Mouse (Mus musculus): ENCODE data around the gene Arih2. TPM values are rescaled to one million over a fixed set of nuclear protein-coding genes. Genes with fewer than 3 reads are reported as not detected.

Arih2 gene
- polyA plus RNA-seq, 1 experiment: 28.5 TPM

- TF ChIP-seq POLR2A (IDR thresholded peaks at IDR 0.05; ENCODE audit: borderline replicate concordance, control insufficient read depth, low read depth, low read length) (no peak), CTCF (IDR thresholded peaks at IDR 0.05; ENCODE audit: control insufficient read depth, insufficient read depth, low read length) (no peak)
- 10% methylated on average over 35 of the region's 35 CpGs for WGBS
- Histone ChIP-seq H3K27ac (ENCODE audit: control insufficient read depth, insufficient read depth, low read depth, low read length, poor library complexity) (peak overlapping the region; percentile 94), H3K4me1 (ENCODE audit: control insufficient read depth, insufficient read depth, low read length) (peaks cover 10% of the 10 kb centered on the region; the same call in 1 of the 2 replicates), H3K4me3 (replicated peaks; ENCODE audit: control insufficient read depth, low read depth, low read length) (peak overlapping the region; percentile 98)
These were observed 83.0 kb downstream of the Arih2 start for GRCm38 (mm10) chr9:108565881-108566814.

GRCm38 (mm10) chr9:108564131-108564530 lies 85.1 kb downstream of the Arih2 start:
- TF ChIP-seq POLR2A (IDR thresholded peaks at IDR 0.05; ENCODE audit: borderline replicate concordance, control insufficient read depth, low read depth, low read length): no peak
- TF ChIP-seq CTCF (IDR thresholded peaks at IDR 0.05; ENCODE audit: control insufficient read depth, insufficient read depth, low read length): no peak
- Histone ChIP-seq H3K4me1 (ENCODE audit: control insufficient read depth, insufficient read depth, low read length) (peaks cover 8% of the 10 kb centered on the region; the same call in 1 of the 2 replicates), H3K27ac (ENCODE audit: control insufficient read depth, insufficient read depth, low read depth, low read length, poor library complexity) (no peak overlapping the region), H3K4me3 (replicated peaks; ENCODE audit: control insufficient read depth, low read depth, low read length) (no peak overlapping the region)
- 56% methylated on average over 7 of the region's 7 CpGs for WGBS

GRCm38 (mm10) chr9:108563671-108564070 lies 85.5 kb downstream of the Arih2 start:
- WGBS: 94% methylated on average over 8 of the region's 8 CpGs
- Histone ChIP-seq H3K4me3 (replicated peaks; ENCODE audit: control insufficient read depth, low read depth, low read length) (no peak overlapping the region), H3K27ac (ENCODE audit: control insufficient read depth, insufficient read depth, low read depth, low read length, poor library complexity) (no peak overlapping the region), H3K4me1 (ENCODE audit: control insufficient read depth, insufficient read depth, low read length) (peaks cover 8% of the 10 kb centered on the region; the same call in 1 of the 2 replicates)
- no peak for TF ChIP-seq CTCF (IDR thresholded peaks at IDR 0.05; ENCODE audit: control insufficient read depth, insufficient read depth, low read length)
- TF ChIP-seq POLR2A (IDR thresholded peaks at IDR 0.05; ENCODE audit: borderline replicate concordance, control insufficient read depth, low read depth, low read length): no peak

DNA sequence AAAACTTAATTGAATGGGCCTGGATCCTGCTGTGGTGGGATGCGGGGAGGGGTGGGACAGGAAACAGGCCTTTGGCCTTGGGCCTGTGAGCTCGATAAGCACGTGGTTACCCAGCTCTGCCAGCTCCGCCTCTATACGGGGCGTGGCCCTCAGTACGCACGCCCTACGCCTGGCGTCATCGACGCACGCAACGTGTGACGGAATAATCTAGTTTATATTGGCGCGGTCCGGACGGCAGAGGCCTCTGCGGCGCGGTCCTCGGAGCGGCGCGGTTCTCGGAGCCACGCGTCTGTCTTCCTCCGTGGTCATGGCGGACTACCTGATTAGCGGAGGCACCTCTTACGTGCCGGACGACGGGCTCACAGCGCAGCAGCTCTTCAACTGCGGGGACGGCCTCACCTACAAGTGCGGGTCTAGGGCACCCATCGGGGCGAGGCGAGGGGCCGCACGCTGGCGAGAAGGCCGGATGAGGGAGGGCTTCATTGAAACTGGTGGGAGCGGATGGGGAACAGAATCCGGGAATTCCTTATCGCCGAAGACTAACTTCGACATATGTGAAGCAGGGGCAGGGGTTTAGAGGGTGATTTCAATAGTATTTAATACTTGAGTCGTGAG lies 88.9 kb downstream of the Arih2 start, which contains the start of gene Impdh2:
Impdh2 (plus strand) TSS at position 60 of the 615 bp plus-strand sequence.
- Histone ChIP-seq H3K4me3 (replicated peaks; ENCODE audit: control insufficient read depth, low read depth, low read length) (peak within 1 kb of the TSS; percentile 79), H3K27ac (ENCODE audit: control insufficient read depth, insufficient read depth, low read depth, low read length, poor library complexity) (peak within 1 kb of the TSS; percentile 31), H3K4me1 (ENCODE audit: control insufficient read depth, insufficient read depth, low read length) (no peaks in the 10 kb centered on the region; the same call in 1 of the 2 replicates)
- TF ChIP-seq POLR2A (IDR thresholded peaks at IDR 0.05; ENCODE audit: borderline replicate concordance, control insufficient read depth, low read depth, low read length): peak; percentile 85; the same call in 1 of the 2 replicates
- no peak for TF ChIP-seq CTCF (IDR thresholded peaks at IDR 0.05; ENCODE audit: control insufficient read depth, insufficient read depth, low read length)
- WGBS: under 1% methylated on average over 53 of the region's 53 CpGs

DNA sequence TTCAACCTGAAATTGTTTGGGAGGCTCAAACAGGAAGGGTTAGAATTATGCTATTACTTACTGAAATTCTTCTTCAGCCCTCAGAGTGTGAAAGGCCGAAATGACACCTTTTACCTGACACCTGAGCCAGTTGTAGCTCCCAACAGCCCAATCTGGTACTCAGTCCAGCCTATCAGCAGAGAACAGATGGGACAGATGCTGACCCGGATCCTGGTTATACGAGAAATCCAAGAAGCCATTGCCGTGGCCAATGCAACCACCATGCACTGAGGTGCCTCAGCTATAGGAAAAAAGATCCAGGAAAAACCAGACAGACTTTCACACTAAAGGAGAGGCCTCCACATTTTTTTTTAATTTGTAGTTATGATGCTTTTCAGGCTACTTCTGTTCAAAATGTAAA lies 90.0 kb downstream of the Arih2 start:
- Histone ChIP-seq H3K4me1 (ENCODE audit: control insufficient read depth, insufficient read depth, low read length) (no peaks in the 10 kb centered on the region; the same call in 1 of the 2 replicates), H3K4me3 (replicated peaks; ENCODE audit: control insufficient read depth, low read depth, low read length) (no peak overlapping the region), H3K27ac (ENCODE audit: control insufficient read depth, insufficient read depth, low read depth, low read length, poor library complexity) (no peak overlapping the region)
- no peak for TF ChIP-seq CTCF (IDR thresholded peaks at IDR 0.05; ENCODE audit: control insufficient read depth, insufficient read depth, low read length)
- TF ChIP-seq POLR2A (IDR thresholded peaks at IDR 0.05; ENCODE audit: borderline replicate concordance, control insufficient read depth, low read depth, low read length): no peak
- WGBS: 90% methylated on average over 4 of the region's 4 CpGs

Other genes with a start within 250 kb of the Arih2 start
- 0.34 and 0.87 TPM in 2 replicates for gene Ccdc36, start 220.9 kb downstream of the Arih2 start, polyA plus RNA-seq (2011; ENCODE audit: insufficient read depth, insufficient read length, low replicate concordance, missing spikeins)
- gene BC048562, start 212.9 kb downstream of the Arih2 start, polyA plus RNA-seq (2011; ENCODE audit: insufficient read depth, insufficient read length, low replicate concordance, missing spikeins): not detected in 2 replicates
- 5.1 and 12.3 TPM in 2 replicates for gene Ccdc71, start 188.9 kb downstream of the Arih2 start, polyA plus RNA-seq (2011; ENCODE audit: insufficient read depth, insufficient read length, low replicate concordance, missing spikeins)
- gene Klhdc8b, start 187.8 kb downstream of the Arih2 start, polyA plus RNA-seq (2011; ENCODE audit: insufficient read depth, insufficient read length, low replicate concordance, missing spikeins): 8.1 and 18.3 TPM in 2 replicates
- 3.8 and 9.0 TPM in 2 replicates for gene Lamb2, start 169.7 kb downstream of the Arih2 start, polyA plus RNA-seq (2011; ENCODE audit: insufficient read depth, insufficient read length, low replicate concordance, missing spikeins)
- 42.0 and 94.4 TPM in 2 replicates for gene Usp19, start 158.8 kb downstream of the Arih2 start, polyA plus RNA-seq (2011; ENCODE audit: insufficient read depth, insufficient read length, low replicate concordance, missing spikeins)
- 76.9 and 170 TPM in 2 replicates for gene Qars, start 141.7 kb downstream of the Arih2 start, polyA plus RNA-seq (2011; ENCODE audit: insufficient read depth, insufficient read length, low replicate concordance, missing spikeins)
- gene Qrich1, start 132.6 kb downstream of the Arih2 start, polyA plus RNA-seq (2011; ENCODE audit: insufficient read depth, insufficient read length, low replicate concordance, missing spikeins): 29.4 and 50.5 TPM in 2 replicates
- gene Impdh2, start 89.1 kb downstream of the Arih2 start, polyA plus RNA-seq (2011; ENCODE audit: insufficient read depth, insufficient read length, low replicate concordance, missing spikeins): 56.2 and 207 TPM in 2 replicates
- 14.7 and 23.0 TPM in 2 replicates for gene Ndufaf3, start 82.0 kb downstream of the Arih2 start, polyA plus RNA-seq (2011; ENCODE audit: insufficient read depth, insufficient read length, low replicate concordance, missing spikeins)
- gene Dalrd3, start 79.5 kb downstream of the Arih2 start, polyA plus RNA-seq (2011; ENCODE audit: insufficient read depth, insufficient read length, low replicate concordance, missing spikeins): 44.0 and 105 TPM in 2 replicates
- gene Wdr6, start 70.6 kb downstream of the Arih2 start, polyA plus RNA-seq (2011; ENCODE audit: insufficient read depth, insufficient read length, low replicate concordance, missing spikeins): 5.8 and 7.9 TPM in 2 replicates
- gene P4htm, start 51.7 kb downstream of the Arih2 start, polyA plus RNA-seq (2011; ENCODE audit: insufficient read depth, insufficient read length, low replicate concordance, missing spikeins): 1.4 TPM in 1 of 2 replicates, not detected in the other
- 8.4 and 13.7 TPM in 2 replicates for gene Slc25a20, start 12.7 kb upstream of the Arih2 start, polyA plus RNA-seq (2011; ENCODE audit: insufficient read depth, insufficient read length, low replicate concordance, missing spikeins)
- gene Prkar2a, start 39.9 kb upstream of the Arih2 start, polyA plus RNA-seq (2011; ENCODE audit: insufficient read depth, insufficient read length, low replicate concordance, missing spikeins): 3.8 and 10.6 TPM in 2 replicates
- 28.0 and 37.3 TPM in 2 replicates for gene Ip6k2, start 134.4 kb upstream of the Arih2 start, polyA plus RNA-seq (2011; ENCODE audit: insufficient read depth, insufficient read length, low replicate concordance, missing spikeins)
- gene Nckipsd, start 159.0 kb upstream of the Arih2 start, polyA plus RNA-seq (2011; ENCODE audit: insufficient read depth, insufficient read length, low replicate concordance, missing spikeins): 10.0 and 13.4 TPM in 2 replicates
- 5.3 and 14.9 TPM in 2 replicates for gene Celsr3, start 176.9 kb upstream of the Arih2 start, polyA plus RNA-seq (2011; ENCODE audit: insufficient read depth, insufficient read length, low replicate concordance, missing spikeins)
- gene Slc26a6, start 203.9 kb upstream of the Arih2 start, polyA plus RNA-seq (2011; ENCODE audit: insufficient read depth, insufficient read length, low replicate concordance, missing spikeins): 11.0 and 13.3 TPM in 2 replicates

All from bone marrow, adult 2 months (tissue).